Mouse (Mus musculus): ENCODE results near the gene 1700012B07Rik. TPM values are rescaled to one million over a fixed set of nuclear protein-coding genes. Genes with fewer than 3 reads are reported as not detected.

Gene 1700012B07Rik
- total RNA-seq, 2 experiments from 2014 or later = not detected

GRCm38 (mm10) chr11:109769091-109769490 lies 58.8 kb downstream of the 1700012B07Rik start:
- DNase-seq = no peak
- intact Hi-C loops (cut with DNase I) = no loop called here

- no peak for DNase-seq
- intact Hi-C loops (cut with DNase I) = no loop called here
These were observed 67.8 kb downstream of the 1700012B07Rik start for GRCm38 (mm10) chr11:109760063-109760462.

- DNase-seq = peak in 1 of 2 experiments; percentile 21
- intact Hi-C loops (cut with DNase I) = no loop called here
These were observed 69.1 kb downstream of the 1700012B07Rik start for GRCm38 (mm10) chr11:109758616-109759215.

GRCm38 (mm10) chr11:109754105-109754602 lies 73.7 kb downstream of the 1700012B07Rik start:
- no peak for DNase-seq
- intact Hi-C loops (cut with DNase I) = no loop called here

- DNase-seq = no peak
- intact Hi-C loops (cut with DNase I) = no loop called here
These were observed 75.9 kb downstream of the 1700012B07Rik start for GRCm38 (mm10) chr11:109751636-109752603.

GRCm38 (mm10) chr11:109745210-109745609 lies 82.6 kb downstream of the 1700012B07Rik start:
- intact Hi-C loops (cut with DNase I) = no loop called here
- no peak for DNase-seq

GRCm38 (mm10) chr11:109737967-109738366 lies 89.9 kb downstream of the 1700012B07Rik start:
- intact Hi-C loops (cut with DNase I) = no loop called here
- no peak for DNase-seq

Other genes starting within 250 kb of the 1700012B07Rik start
- 100 to 1,000 TPM in 1 of 2 experiments, 10 to 100 TPM in 1; 98.4 to 101 TPM for gene Wipi1, start 216.1 kb downstream of the 1700012B07Rik start, total RNA-seq (2021)
- gene Prkar1a, start 178.6 kb downstream of the 1700012B07Rik start, total RNA-seq (2021) = 100 to 1,000 TPM; 365 to 412 TPM
- 1 to 10 TPM; 5.5 to 5.7 TPM for gene Fam20a, start 105.8 kb downstream of the 1700012B07Rik start, total RNA-seq (2021)
- gene Abca8b, start 167.8 kb upstream of the 1700012B07Rik start, total RNA-seq (2021) = 1 to 10 TPM; 7.1 to 7.4 TPM